Mouse (Mus musculus): ENCODE results near the gene Plekha5. TPM values are rescaled to one million over a fixed set of nuclear protein-coding genes. Genes with fewer than 3 reads are reported as not detected.
"Not testable (repeated sequence)": the region's sequence is repeated elsewhere in the genome, so short reads cannot be mapped to it uniquely, and the experiment has no call there.

The Plekha5 gene
- total RNA-seq, 2 experiments from 2014 or later: 51.4 to 67.5 TPM

DNA sequence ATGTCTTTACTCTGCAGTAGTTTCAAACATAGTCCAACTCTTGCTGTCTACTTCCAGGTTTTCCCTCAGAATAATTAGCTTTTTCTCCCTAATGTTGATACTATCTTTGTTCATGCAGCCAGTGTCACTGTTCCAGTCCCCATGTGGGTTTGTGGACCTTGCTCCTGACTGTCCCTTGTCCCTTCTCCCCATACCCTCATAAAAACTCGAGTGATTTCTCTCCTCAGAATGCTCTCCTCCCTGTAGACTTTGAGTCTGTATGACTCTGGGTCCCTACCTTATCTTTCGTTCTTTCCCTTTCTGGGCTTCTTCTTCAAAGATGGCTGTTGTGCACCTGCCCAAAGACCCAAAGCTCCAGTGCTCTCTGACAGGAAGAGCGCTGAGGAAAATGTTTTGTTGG lies 64.8 kb downstream of the Plekha5 start:
- no peak for DNase-seq (ENCODE audit: low spot score in 2 of 2)

DNA sequence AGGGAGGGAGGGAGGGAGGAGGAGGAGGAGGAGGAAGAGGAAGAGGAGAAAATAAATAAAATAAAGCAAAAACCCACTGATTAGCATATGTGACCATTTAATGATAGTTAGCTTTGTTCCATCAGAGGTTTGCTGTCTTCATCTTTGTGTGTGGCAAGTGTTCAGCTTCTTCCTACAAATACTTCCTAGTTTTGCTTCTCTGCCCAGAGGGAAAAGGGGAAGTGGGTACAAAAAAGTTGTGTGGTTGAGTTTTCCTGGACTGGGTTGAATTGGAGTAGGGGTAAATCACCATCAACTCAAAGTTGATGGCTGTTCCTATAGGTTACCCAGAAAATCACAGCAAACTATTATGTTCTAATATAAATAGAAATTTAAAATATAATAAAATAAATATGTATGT lies 65.7 kb downstream of the Plekha5 start:
- DNase-seq (ENCODE audit: low spot score in 2 of 2): no peak

GRCm38 (mm10) chr6:140490220-140490619 lies 66.4 kb downstream of the Plekha5 start:
- DNase-seq (ENCODE audit: low spot score in 2 of 2): no peak

GRCm38 (mm10) chr6:140490921-140491537 lies 67.2 kb downstream of the Plekha5 start:
- DNase-seq (ENCODE audit: low spot score in 2 of 2): no peak

GRCm38 (mm10) chr6:140492043-140492442 lies 68.2 kb downstream of the Plekha5 start:
- DNase-seq (ENCODE audit: low spot score in 2 of 2): no peak

DNA sequence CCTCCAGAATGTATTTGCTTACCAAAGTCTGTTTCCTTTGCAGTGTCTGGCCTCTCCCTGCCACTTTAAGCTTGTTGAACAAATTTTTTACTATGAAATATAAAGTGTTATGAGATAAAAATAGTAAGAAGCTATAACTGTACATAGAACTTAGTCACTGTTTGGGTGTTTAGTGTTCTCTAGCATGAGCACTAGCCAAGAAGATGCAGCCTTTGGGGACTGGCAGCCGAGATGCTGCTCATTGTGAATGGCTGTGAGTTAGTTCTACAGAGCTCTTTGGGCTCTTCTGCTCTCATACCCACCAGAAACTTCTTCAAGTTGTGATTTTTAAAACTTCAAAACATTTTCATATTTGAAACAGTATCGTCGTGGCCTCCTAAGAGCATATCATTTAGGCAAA lies 74.2 kb downstream of the Plekha5 start:
- no peak for DNase-seq (ENCODE audit: low spot score in 2 of 2)

GRCm38 (mm10) chr6:140498958-140499357 lies 75.1 kb downstream of the Plekha5 start:
- DNase-seq (ENCODE audit: low spot score in 2 of 2): no peak

DNA sequence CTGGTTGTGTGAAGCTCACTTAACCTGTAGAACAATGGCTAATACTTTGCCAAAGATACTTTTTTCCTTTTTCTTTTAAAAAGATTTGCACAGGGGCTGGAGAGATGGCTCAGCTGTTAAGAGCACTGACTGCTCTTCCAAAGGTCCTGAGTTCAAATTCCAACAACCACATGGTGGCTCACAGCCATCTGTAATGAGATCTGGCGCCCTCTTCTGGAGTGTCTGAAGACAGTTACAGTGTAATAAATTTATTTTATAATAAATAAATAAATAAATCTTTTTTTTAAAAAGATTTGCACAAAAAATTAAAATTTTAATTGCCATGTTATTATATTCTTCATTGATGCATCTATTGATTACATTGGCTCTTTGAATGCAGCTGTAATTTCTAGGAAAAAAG lies 77.0 kb downstream of the Plekha5 start:
- DNase-seq (ENCODE audit: low spot score in 2 of 2): not testable (repeated sequence)

- DNase-seq (ENCODE audit: low spot score in 2 of 2): no peak
These were observed 78.0 kb downstream of the Plekha5 start for GRCm38 (mm10) chr6:140501841-140502240.

- no peak for DNase-seq (ENCODE audit: low spot score in 2 of 2)
These were observed 80.9 kb downstream of the Plekha5 start for GRCm38 (mm10) chr6:140504796-140505195.

DNA sequence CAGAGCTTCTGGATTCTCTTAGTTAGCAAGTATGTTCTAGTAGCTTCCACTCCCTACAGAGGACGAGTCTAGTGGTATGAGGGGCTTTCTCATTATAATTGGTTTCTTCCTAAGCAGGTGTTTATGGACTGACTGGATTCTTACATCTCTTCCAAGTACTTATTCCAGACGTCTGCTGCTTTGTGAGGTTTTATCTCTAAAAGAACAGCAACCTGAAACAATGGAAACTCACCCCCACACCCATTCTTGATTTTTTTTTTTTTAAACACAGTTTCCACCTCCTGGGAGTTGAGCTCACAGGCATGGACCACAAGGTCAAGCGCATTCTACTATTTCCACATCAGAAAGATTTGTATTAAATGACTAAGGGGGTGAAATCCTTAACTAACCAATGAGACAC lies 83.8 kb downstream of the Plekha5 start:
- no peak for DNase-seq (ENCODE audit: low spot score in 2 of 2)

DNA sequence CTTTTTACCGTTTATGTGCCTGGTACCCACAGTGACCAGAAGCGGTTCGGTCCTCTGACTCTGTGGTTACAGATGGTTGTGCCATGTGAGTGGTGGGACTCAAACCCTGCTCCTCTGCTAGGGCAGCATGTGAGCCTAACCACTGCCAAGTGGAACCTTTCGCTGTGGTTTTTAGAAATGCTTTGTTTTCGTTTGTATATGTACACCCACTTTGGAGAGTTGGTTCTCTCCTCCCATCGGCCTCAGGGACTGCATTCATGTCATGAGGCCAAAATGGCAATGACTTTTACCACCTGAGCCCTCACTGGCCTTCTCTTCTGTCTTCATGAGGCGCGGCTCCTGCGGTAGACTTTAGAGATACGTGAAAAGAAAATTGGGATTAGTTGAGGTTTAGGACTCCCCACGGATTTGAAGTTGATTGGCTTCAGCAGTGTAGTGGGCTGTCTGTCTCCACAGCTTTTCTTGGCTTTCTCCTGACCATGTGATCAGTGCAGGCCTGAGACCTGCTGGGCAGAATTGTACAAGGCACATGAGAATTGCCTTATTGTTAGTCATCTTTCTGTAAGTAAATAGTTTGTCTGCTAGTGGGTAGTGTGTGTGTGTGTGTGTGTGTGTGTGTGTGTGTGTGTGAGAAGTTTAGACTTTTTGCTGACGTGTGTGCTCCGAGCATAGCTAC lies 84.8 kb downstream of the Plekha5 start:
- no peak for DNase-seq (ENCODE audit: low spot score in 2 of 2)

- no peak for DNase-seq (ENCODE audit: low spot score in 2 of 2)
These were observed 85.3 kb downstream of the Plekha5 start for GRCm38 (mm10) chr6:140509151-140509530.

DNA sequence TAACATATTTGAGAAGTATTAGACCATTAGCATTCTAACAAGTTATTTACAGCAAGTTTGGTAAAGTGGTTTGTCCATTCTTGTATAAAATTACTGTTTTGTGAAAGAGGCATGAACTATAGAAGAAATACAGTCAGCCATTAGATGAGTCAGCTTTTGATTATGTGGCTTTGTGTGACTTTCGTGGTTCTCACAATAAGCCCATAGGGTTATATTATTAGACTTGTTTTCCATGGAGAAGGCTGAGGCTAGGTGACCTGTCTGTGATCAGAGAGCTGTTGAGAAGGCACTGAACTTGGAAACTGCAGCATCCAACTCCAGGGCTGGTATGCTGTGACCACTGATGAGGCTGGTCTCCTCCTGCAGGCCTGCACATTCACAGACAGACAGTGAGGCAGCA lies 88.2 kb downstream of the Plekha5 start:
- DNase-seq (ENCODE audit: low spot score in 2 of 2): no peak

- DNase-seq (ENCODE audit: low spot score in 2 of 2): no peak
These were observed 88.6 kb downstream of the Plekha5 start for GRCm38 (mm10) chr6:140512427-140512826.

GRCm38 (mm10) chr6:140514205-140515110 lies 90.6 kb downstream of the Plekha5 start:
- DNase-seq (ENCODE audit: low spot score in 2 of 2): no peak

DNA sequence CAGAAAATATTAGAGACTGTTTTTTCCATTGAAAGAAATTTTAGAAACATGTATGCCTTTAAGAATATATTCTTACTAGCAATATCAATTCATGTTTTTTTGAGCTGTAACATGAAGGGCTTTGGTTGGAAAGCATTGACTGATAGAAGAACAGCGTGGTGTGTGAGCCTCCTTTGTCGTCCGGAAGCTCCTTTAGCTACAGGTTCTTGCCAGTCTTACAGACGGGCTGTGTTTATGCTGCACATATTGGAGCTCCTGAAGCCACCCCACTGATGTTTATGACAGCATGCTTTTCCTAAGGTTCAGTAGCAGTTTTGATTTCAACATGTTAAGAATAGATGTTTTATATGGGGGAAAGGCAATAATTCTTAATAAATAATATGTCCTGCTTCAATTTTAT lies 91.7 kb downstream of the Plekha5 start:
- no peak for DNase-seq (ENCODE audit: low spot score in 2 of 2)

GRCm38 (mm10) chr6:140516202-140516601 lies 92.3 kb downstream of the Plekha5 start:
- DNase-seq (ENCODE audit: low spot score in 2 of 2): no peak

GRCm38 (mm10) chr6:140517188-140517587 lies 93.3 kb downstream of the Plekha5 start:
- DNase-seq (ENCODE audit: low spot score in 2 of 2): no peak

- DNase-seq (ENCODE audit: low spot score in 2 of 2): no peak
These were observed 95.2 kb downstream of the Plekha5 start for GRCm38 (mm10) chr6:140519019-140519418.

- no peak for DNase-seq (ENCODE audit: low spot score in 2 of 2)
These were observed 95.8 kb downstream of the Plekha5 start for GRCm38 (mm10) chr6:140519488-140520159.
